Mouse (Mus musculus): ENCODE results near the gene 4930512M02Rik.

Gene 4930512M02Rik

DNA sequence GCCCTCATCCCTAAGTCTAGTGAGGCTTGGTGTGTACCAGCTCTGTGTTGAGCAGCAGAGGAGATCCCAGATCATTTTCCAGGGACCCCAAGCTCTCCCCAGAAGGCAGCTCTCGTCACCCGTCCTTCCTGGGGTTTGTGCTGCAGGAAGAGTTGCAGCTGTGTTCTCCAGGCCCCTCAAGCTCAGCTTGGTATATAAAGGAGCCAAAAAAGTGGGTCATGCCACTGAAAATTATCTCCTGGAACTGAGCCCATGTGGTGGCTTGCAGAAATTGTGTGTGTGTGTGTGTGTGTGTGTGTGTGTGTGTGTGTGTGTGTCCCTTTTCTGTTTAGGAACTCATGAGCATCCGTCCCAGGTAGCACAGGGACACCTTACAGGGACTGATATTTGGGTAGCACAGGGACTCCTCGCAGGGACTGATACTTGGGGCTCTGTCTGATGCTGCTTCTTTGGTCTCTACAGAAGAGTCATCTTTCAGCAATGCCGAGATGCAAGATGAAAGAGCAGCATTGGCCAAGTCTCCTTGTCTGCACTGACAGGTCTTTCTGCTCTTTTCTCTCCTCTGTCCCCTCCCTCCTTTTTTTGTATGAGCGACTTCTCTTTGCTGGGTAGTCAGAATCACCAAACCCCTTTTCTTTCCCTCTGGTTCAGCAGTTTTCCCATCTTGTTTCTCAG, 62.4 kb downstream of the 4930512M02Rik start:
- in situ Hi-C loops (cut with MboI, MseI), result no loop called here

GRCm38 (mm10) chr11:11564266-11565044, 63.2 kb downstream of the 4930512M02Rik start:
- in situ Hi-C loops (cut with MboI, MseI), result loop anchor here (5.0 kb wide), 1 partner anchor 93 kb away; no protein-coding TSS in a partner anchor

- in situ Hi-C loops (cut with MboI, MseI), result loop anchor here (5.0 kb wide), 1 partner anchor 96 kb away; no protein-coding TSS in a partner anchor
Observed at GRCm38 (mm10) chr11:11561118-11561517, 66.5 kb downstream of the 4930512M02Rik start.

DNA sequence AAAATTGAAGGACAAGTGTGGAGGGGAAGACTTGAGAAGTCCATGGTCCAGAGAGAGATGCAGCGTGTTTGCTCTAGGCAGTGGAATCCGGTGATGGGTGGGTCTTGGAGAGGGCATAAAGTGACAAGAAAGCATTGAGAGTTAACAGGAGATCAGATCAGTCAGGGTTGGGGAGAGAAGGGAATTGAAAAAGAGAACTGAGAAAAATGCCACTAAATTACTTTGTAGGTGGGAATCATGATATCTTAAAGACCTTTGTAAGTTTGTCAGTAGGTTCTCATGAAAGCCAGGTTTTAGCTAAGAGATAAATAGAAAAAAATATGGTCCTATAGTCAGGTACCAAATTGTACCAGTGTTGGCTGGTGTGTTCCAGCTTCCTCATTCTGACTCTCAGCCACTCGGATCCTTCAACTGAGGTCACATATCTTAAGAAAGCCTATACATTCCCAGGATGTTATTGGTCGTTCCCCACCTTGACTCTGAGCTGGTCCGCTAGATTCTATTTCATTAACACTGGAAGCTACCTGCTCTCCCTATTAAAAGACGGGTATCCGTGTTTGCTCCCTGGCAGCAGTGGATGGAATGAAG, 68.4 kb downstream of the 4930512M02Rik start:
- in situ Hi-C loops (cut with MboI, MseI), result loop anchor here (5.0 kb wide), 1 partner anchor 123 kb away; no protein-coding TSS in a partner anchor

DNA sequence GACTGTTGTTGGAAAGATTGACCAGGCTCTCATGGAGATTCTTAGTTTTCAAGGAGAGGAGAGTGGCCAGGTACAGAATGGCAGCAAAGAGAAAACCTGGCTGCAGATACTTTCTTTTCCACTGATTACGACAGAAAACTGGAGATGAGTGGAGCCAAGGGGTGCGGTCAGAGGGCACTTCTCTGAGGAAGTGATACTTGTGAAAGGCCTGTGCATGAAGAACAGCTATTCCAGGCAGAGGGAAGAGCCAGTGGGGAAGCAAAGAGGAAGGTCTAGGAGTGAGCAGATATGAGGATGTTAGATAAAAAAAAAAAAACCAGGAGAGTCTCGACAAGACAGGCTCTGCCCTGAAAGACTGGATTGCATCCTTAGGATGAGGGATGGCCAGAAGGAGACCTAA, 69.0 kb downstream of the 4930512M02Rik start:
- in situ Hi-C loops (cut with MboI, MseI), result loop anchor here (5.0 kb wide), 1 partner anchor 124 kb away; no protein-coding TSS in a partner anchor

GRCm38 (mm10) chr11:11557173-11557967, 70.3 kb downstream of the 4930512M02Rik start:
- in situ Hi-C loops (cut with MboI, MseI), result loop anchor here (5.0 kb wide), 1 partner anchor 125 kb away; no protein-coding TSS in a partner anchor

DNA sequence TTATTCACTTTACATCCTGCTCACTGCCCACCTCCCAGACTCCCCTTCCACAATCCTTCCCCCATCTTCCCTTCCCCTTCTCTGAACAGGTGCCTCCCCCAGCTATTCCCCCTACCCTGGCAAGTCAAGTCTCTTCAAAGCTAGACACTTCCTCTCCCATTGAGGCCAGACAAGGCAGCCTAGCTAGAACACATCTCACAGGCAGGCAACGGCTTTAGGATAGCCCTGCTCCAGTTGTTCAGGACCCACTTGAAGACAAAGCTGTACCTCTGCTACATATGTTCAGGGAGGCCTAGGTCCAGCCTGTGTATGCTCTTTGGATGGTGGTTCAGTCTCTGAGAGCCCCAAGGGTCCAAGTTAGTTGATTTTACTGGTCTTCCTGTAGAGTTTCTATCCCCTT, 71.4 kb downstream of the 4930512M02Rik start:
- in situ Hi-C loops (cut with MboI, MseI), result loop anchor here (5.0 kb wide), 1 partner anchor 126 kb away; no protein-coding TSS in a partner anchor

DNA sequence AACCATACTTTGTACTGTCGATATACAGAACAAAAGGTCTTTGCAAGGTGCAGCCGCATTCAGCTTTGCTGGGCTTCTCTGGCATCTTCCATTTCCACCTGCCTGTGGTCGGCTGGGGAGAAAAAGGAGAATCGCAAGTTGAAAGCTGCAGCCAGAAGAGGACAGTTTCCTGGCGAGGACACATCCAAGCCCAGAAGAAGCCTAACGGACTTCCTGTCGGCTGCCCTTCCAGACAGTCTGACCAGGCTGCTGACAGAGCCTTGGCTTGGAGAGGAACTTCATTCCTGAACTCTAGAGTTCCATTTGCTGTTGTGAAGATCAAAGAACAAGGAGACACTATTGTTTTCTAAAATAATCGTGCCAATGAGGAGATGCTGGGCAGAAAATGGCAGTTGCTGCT, 72.1 kb downstream of the 4930512M02Rik start:
- in situ Hi-C loops (cut with MboI, MseI), result loop anchor here (5.0 kb wide), 1 partner anchor 127 kb away; no protein-coding TSS in a partner anchor

- in situ Hi-C loops (cut with MboI, MseI), result loop anchor here (5.0 kb wide), 1 partner anchor 35 kb away; no protein-coding TSS in a partner anchor
Observed at GRCm38 (mm10) chr11:11547597-11548240, 79.9 kb downstream of the 4930512M02Rik start.

- in situ Hi-C loops (cut with MboI, MseI), result loop anchor here (5.0 kb wide), 1 partner anchor 35 kb away; no protein-coding TSS in a partner anchor
Observed at GRCm38 (mm10) chr11:11546903-11547511, 80.6 kb downstream of the 4930512M02Rik start.

DNA sequence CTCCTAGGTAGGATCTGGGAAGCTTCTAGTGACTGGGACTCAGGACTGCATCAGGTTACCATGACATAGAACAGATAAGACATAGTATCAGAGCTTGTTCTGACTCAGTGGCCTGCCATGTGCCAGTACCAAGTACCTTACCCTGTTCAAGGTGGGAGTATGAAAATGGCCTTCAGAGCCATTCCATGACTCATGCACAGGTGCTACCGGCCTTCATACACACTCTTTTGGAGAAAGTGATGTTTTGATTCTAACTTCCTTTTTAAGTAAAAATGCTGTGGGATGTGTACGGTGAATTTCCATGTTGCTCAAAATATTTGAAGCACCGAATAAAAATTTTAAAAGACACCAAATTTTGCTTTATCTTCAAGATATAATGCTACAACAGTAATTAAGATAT, 81.7 kb downstream of the 4930512M02Rik start:
- in situ Hi-C loops (cut with MboI, MseI), result loop anchor here (5.0 kb wide), 1 partner anchor 34 kb away; no protein-coding TSS in a partner anchor
